Mouse (Mus musculus) C2C12 (cell line): ENCODE data around the gene Etv6. TPM values are rescaled to one million over a fixed set of nuclear protein-coding genes. Genes with fewer than 3 reads are reported as not detected.

Source experiments
- H3K27me3 ChIP-seq: one replicate; pipeline ENCODE4 v1.6.1; 2011; ENCODE audit not compliant: control insufficient read depth, insufficient read depth, insufficient read length
- H3K36me3 ChIP-seq: one replicate; pipeline ENCODE4 v1.6.1; 2011; ENCODE audit not compliant: control insufficient read depth, insufficient read depth
- H3K4me3 ChIP-seq: one replicate; pipeline ENCODE4 v1.5.1; 2011; ENCODE audit warnings: mild to moderate bottlenecking, control low read depth; ENCODE audit not compliant: poor library complexity, insufficient read depth, severe bottlenecking
- H3K79me2 ChIP-seq: one replicate; pipeline ENCODE4 v1.6.1; 2011; ENCODE audit not compliant: control insufficient read depth, insufficient read depth
- H3K79me3 ChIP-seq: one replicate; pipeline ENCODE4 v1.6.1; 2011; ENCODE audit warnings: low read depth, control low read depth
- H3ac ChIP-seq: one replicate; pipeline ENCODE3; 2011; ENCODE audit warnings: low read depth; ENCODE audit not compliant: control insufficient read depth, insufficient read length
- CEBPB ChIP-seq: IDR thresholded peaks from one replicate; pipeline ENCODE4 v1.6.1; 2011; ENCODE audit warnings: low read depth, mild to moderate bottlenecking, control low read depth, moderate library complexity
- CTCF ChIP-seq: IDR thresholded peaks from one replicate; pipeline ENCODE4 v1.5.1; 2011; ENCODE audit not compliant: control insufficient read depth, insufficient read depth, insufficient read length
- FOSL1 ChIP-seq: IDR thresholded peaks from one replicate; pipeline ENCODE4 v1.8.0; 2011; ENCODE audit warnings: mild to moderate bottlenecking, low read length; ENCODE audit not compliant: poor library complexity, insufficient read depth, severe bottlenecking
- MAX ChIP-seq: IDR thresholded peaks from one replicate; pipeline ENCODE4 v1.6.1; 2011; ENCODE audit warnings: mild to moderate bottlenecking, control low read depth
- MYOD1 ChIP-seq: IDR thresholded peaks from one replicate; pipeline ENCODE4 v1.6.1; 2011; ENCODE audit warnings: low read depth; ENCODE audit not compliant: control insufficient read depth, insufficient read length
- MYOG ChIP-seq: IDR thresholded peaks from one replicate; pipeline ENCODE4 v1.6.1; 2011; ENCODE audit not compliant: control insufficient read depth, insufficient read length; ENCODE audit errors: extremely low read depth
- USF1 ChIP-seq: IDR thresholded peaks from one replicate; pipeline ENCODE4 v1.6.1; 2011; ENCODE audit warnings: low read depth, mild to moderate bottlenecking, control low read depth, moderate library complexity
- polyA plus RNA-seq: library from polyadenylated mRNA; unstranded; fragments of >200 nt; fragmentation: generic; extraction: Trizol; gene quantifications from one replicate; pipeline ENCODE4 v1.2.1, GENCODE M21; 2012; ENCODE audit warnings: missing spikeins

The Etv6 gene
- polyA plus RNA-seq, 1 experiment: 8.5 TPM

DNA sequence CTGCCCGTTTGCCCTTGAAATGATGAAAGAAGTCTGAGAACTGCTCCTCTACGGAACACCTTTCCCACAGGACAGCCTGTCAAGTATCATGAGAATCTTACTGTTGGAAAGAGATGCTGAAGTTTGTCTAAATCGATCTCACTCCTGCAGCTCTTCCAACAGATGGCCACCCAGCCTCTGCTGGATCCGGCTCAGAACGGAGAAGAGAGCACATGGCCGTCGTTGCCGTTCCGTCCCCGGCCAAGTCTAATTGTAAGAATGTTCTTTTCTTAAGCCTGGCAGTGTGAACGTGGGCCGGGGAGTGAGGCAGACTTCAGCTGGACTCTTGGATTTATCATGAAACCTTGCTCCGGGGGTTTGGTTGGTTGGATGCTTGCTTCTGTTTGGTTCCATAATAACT is 281.9 kb downstream of the Etv6 start:
- no peaks in the 10 kb centered on the region for H3K27me3 ChIP-seq
- H3K36me3 ChIP-seq: no peaks in the 10 kb centered on the region
- no peaks in the 10 kb centered on the region for H3K79me3 ChIP-seq
- TF ChIP-seq CTCF (no peak), MYOG (no peak), MYOD1 (no peak), MAX (no peak), USF1 (no peak), FOSL1 (no peak), CEBPB (no peak)
- H3ac ChIP-seq: no peak overlapping the region
- no peaks in the 10 kb centered on the region for H3K79me2 ChIP-seq
- no peak overlapping the region for H3K4me3 ChIP-seq

Other genes with a start within 250 kb of the Etv6 start
- gene Kap, start 181.9 kb upstream of the Etv6 start, polyA plus RNA-seq: not detected